Mouse (Mus musculus): ENCODE results near the gene Pacsin2. TPM values are rescaled to one million over a fixed set of nuclear protein-coding genes. Genes with fewer than 3 reads are reported as not detected.

Gene Pacsin2
- polyA plus RNA-seq, 1 experiment from 2014 or later: 36.3 TPM

- Histone ChIP-seq H3K4me3 (ENCODE audit: low read depth, low read length) (no peak overlapping the region), H3K27ac (ENCODE audit: low read depth, low read length) (no peak overlapping the region), H3K9me3 (ENCODE audit: control insufficient read depth, low read length) (no peaks in the 10 kb centered on the region), H3K9ac (ENCODE audit: low read length) (no peak overlapping the region), H3K36me3 (ENCODE audit: control insufficient read depth, insufficient read depth, low read length) (no peaks in the 10 kb centered on the region), H3K27me3 (ENCODE audit: control insufficient read depth, insufficient read depth, low read length) (no peaks in the 10 kb centered on the region), H3K4me2 (no peak overlapping the region), H3K4me1 (ENCODE audit: control insufficient read depth, insufficient read depth, low read length) (no peaks in the 10 kb centered on the region)
- no peak for ATAC-seq (ENCODE audit: low FRiP score)
- DNase-seq (ENCODE audit: low spot score, missing footprints): no peak
- 85% methylated on average over 5 of the region's 5 CpGs for WGBS
These were observed 40.6 kb downstream of the Pacsin2 start for GRCm38 (mm10) chr15:83423589-83424384.

DNA sequence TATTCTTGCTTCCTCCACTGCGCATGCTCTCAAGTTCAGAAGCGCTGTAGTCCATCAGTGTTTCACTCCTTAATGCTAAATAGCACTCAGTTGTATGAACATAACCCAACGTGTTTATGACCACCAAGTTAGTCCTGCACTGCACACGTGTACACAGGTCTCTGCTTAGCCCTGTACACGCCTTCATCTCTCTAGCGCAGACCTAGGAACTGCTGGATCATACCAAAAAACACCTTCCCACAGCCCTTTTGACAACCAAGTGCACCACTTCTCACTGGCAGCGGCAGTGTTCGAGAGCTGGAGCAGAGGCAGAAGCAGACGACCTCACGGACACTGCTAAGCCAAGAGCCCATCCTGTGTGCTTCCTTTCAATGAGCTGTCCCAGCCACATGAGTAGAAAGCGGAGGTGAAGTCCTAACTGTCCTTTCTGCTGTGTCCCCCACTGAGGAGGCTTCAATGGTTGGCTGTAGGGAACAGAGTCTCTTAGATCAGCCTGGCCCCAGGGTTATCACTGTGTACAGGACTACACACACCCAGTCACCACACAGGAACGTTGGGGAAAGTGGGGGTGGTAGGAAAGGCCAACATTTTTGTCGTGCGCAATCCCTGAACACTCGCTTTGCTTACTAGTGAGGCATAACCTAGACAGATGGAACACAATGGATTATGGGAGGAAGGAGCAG, 42.0 kb downstream of the Pacsin2 start:
- no peaks in the 10 kb centered on the region for H3K36me3 ChIP-seq (ENCODE audit: control insufficient read depth, insufficient read depth, low read length)
- no peak overlapping the region for H3K4me3 ChIP-seq (ENCODE audit: low read depth, low read length)
- H3K4me2 ChIP-seq: no peak overlapping the region
- no peak for DNase-seq (ENCODE audit: low spot score, missing footprints)
- H3K9me3 ChIP-seq (ENCODE audit: control insufficient read depth, low read length): no peaks in the 10 kb centered on the region
- no peaks in the 10 kb centered on the region for H3K4me1 ChIP-seq (ENCODE audit: control insufficient read depth, insufficient read depth, low read length)
- no peak overlapping the region for H3K27ac ChIP-seq (ENCODE audit: low read depth, low read length)
- H3K9ac ChIP-seq (ENCODE audit: low read length): no peak overlapping the region
- no peak for ATAC-seq (ENCODE audit: low FRiP score)
- 91% methylated on average over 15 of the region's 15 CpGs for WGBS
- H3K27me3 ChIP-seq (ENCODE audit: control insufficient read depth, insufficient read depth, low read length): no peaks in the 10 kb centered on the region

GRCm38 (mm10) chr15:83419562-83419961, 44.8 kb downstream of the Pacsin2 start:
- Histone ChIP-seq H3K36me3 (ENCODE audit: control insufficient read depth, insufficient read depth, low read length) (no peaks in the 10 kb centered on the region), H3K27ac (ENCODE audit: low read depth, low read length) (no peak overlapping the region), H3K27me3 (ENCODE audit: control insufficient read depth, insufficient read depth, low read length) (no peaks in the 10 kb centered on the region), H3K4me3 (ENCODE audit: low read depth, low read length) (no peak overlapping the region), H3K9me3 (ENCODE audit: control insufficient read depth, low read length) (no peaks in the 10 kb centered on the region), H3K9ac (ENCODE audit: low read length) (no peak overlapping the region), H3K4me2 (no peak overlapping the region), H3K4me1 (ENCODE audit: control insufficient read depth, insufficient read depth, low read length) (no peaks in the 10 kb centered on the region)
- ATAC-seq (ENCODE audit: low FRiP score): no peak
- DNase-seq (ENCODE audit: low spot score, missing footprints): no peak
- 73% methylated on average over 2 of the region's 2 CpGs for WGBS

GRCm38 (mm10) chr15:83418685-83419084, 45.7 kb downstream of the Pacsin2 start:
- Histone ChIP-seq H3K9ac (ENCODE audit: low read length) (no peak overlapping the region), H3K4me1 (ENCODE audit: control insufficient read depth, insufficient read depth, low read length) (no peaks in the 10 kb centered on the region), H3K27me3 (ENCODE audit: control insufficient read depth, insufficient read depth, low read length) (no peaks in the 10 kb centered on the region), H3K4me2 (no peak overlapping the region), H3K4me3 (ENCODE audit: low read depth, low read length) (no peak overlapping the region), H3K36me3 (ENCODE audit: control insufficient read depth, insufficient read depth, low read length) (no peaks in the 10 kb centered on the region), H3K9me3 (ENCODE audit: control insufficient read depth, low read length) (no peaks in the 10 kb centered on the region), H3K27ac (ENCODE audit: low read depth, low read length) (no peak overlapping the region)
- no peak for ATAC-seq (ENCODE audit: low FRiP score)
- no peak for DNase-seq (ENCODE audit: low spot score, missing footprints)

- H3K4me3 ChIP-seq (ENCODE audit: low read depth, low read length): no peak overlapping the region
- H3K4me2 ChIP-seq: no peak overlapping the region
- ATAC-seq (ENCODE audit: low FRiP score): no peak
- DNase-seq (ENCODE audit: low spot score, missing footprints): no peak
- WGBS: 91% methylated on average over 6 of the region's 6 CpGs
- no peak overlapping the region for H3K27ac ChIP-seq (ENCODE audit: low read depth, low read length)
- H3K36me3 ChIP-seq (ENCODE audit: control insufficient read depth, insufficient read depth, low read length): no peaks in the 10 kb centered on the region
- H3K27me3 ChIP-seq (ENCODE audit: control insufficient read depth, insufficient read depth, low read length): no peaks in the 10 kb centered on the region
- H3K4me1 ChIP-seq (ENCODE audit: control insufficient read depth, insufficient read depth, low read length): no peaks in the 10 kb centered on the region
- no peak overlapping the region for H3K9ac ChIP-seq (ENCODE audit: low read length)
- no peaks in the 10 kb centered on the region for H3K9me3 ChIP-seq (ENCODE audit: control insufficient read depth, low read length)
These were observed 46.5 kb downstream of the Pacsin2 start for GRCm38 (mm10) chr15:83417916-83418315.

GRCm38 (mm10) chr15:83417407-83417806, 47.0 kb downstream of the Pacsin2 start:
- Histone ChIP-seq H3K27me3 (ENCODE audit: control insufficient read depth, insufficient read depth, low read length) (no peaks in the 10 kb centered on the region), H3K4me1 (ENCODE audit: control insufficient read depth, insufficient read depth, low read length) (no peaks in the 10 kb centered on the region), H3K27ac (ENCODE audit: low read depth, low read length) (no peak overlapping the region), H3K9me3 (ENCODE audit: control insufficient read depth, low read length) (no peaks in the 10 kb centered on the region), H3K9ac (ENCODE audit: low read length) (no peak overlapping the region), H3K36me3 (ENCODE audit: control insufficient read depth, insufficient read depth, low read length) (no peaks in the 10 kb centered on the region), H3K4me2 (no peak overlapping the region), H3K4me3 (ENCODE audit: low read depth, low read length) (no peak overlapping the region)
- no peak for DNase-seq (ENCODE audit: low spot score, missing footprints)
- 78% methylated on average over 7 of the region's 7 CpGs for WGBS
- no peak for ATAC-seq (ENCODE audit: low FRiP score)

- no peaks in the 10 kb centered on the region for H3K27me3 ChIP-seq (ENCODE audit: control insufficient read depth, insufficient read depth, low read length)
- 87% methylated on average over 6 of the region's 6 CpGs for WGBS
- H3K9me3 ChIP-seq (ENCODE audit: control insufficient read depth, low read length): no peaks in the 10 kb centered on the region
- no peak overlapping the region for H3K27ac ChIP-seq (ENCODE audit: low read depth, low read length)
- no peaks in the 10 kb centered on the region for H3K4me1 ChIP-seq (ENCODE audit: control insufficient read depth, insufficient read depth, low read length)
- H3K4me3 ChIP-seq (ENCODE audit: low read depth, low read length): no peak overlapping the region
- DNase-seq (ENCODE audit: low spot score, missing footprints): no peak
- no peak overlapping the region for H3K4me2 ChIP-seq
- ATAC-seq (ENCODE audit: low FRiP score): no peak
- H3K36me3 ChIP-seq (ENCODE audit: control insufficient read depth, insufficient read depth, low read length): no peaks in the 10 kb centered on the region
- no peak overlapping the region for H3K9ac ChIP-seq (ENCODE audit: low read length)
These were observed 49.0 kb downstream of the Pacsin2 start for GRCm38 (mm10) chr15:83415391-83415790.

DNA sequence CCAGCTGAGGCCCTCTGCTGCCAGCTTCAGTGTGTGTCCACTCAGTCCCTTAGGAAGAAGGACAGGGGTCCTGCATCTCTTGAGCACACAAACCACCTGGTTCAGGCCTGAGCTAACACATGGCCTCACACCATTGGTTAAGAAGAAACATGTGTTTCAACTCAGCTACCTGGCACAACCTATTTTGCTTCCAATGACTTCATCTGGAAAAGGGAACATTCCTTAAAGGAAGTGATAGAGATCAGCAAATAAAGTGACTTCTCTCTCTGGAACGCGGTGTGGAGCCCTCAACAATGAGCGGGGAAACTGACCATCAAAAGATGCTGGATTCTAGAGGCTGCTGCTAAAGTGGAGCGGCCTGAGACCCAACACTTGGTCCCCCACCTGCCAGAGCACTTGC, 52.8 kb downstream of the Pacsin2 start:
- Histone ChIP-seq H3K27me3 (ENCODE audit: control insufficient read depth, insufficient read depth, low read length) (no peaks in the 10 kb centered on the region), H3K4me2 (no peak overlapping the region), H3K9me3 (ENCODE audit: control insufficient read depth, low read length) (no peaks in the 10 kb centered on the region), H3K27ac (ENCODE audit: low read depth, low read length) (no peak overlapping the region), H3K4me1 (ENCODE audit: control insufficient read depth, insufficient read depth, low read length) (no peaks in the 10 kb centered on the region; the same call in 1 of the 2 replicates), H3K9ac (ENCODE audit: low read length) (no peak overlapping the region), H3K4me3 (ENCODE audit: low read depth, low read length) (no peak overlapping the region), H3K36me3 (ENCODE audit: control insufficient read depth, insufficient read depth, low read length) (no peaks in the 10 kb centered on the region)
- WGBS: 92% methylated on average over 4 of the region's 4 CpGs
- DNase-seq (ENCODE audit: low spot score, missing footprints) (no peak), ATAC-seq (ENCODE audit: low FRiP score) (no peak)

GRCm38 (mm10) chr15:83410735-83411134, 53.7 kb downstream of the Pacsin2 start:
- Histone ChIP-seq H3K9ac (ENCODE audit: low read length) (no peak overlapping the region), H3K4me3 (ENCODE audit: low read depth, low read length) (no peak overlapping the region), H3K4me2 (no peak overlapping the region), H3K27ac (ENCODE audit: low read depth, low read length) (no peak overlapping the region), H3K27me3 (ENCODE audit: control insufficient read depth, insufficient read depth, low read length) (no peaks in the 10 kb centered on the region), H3K36me3 (ENCODE audit: control insufficient read depth, insufficient read depth, low read length) (no peaks in the 10 kb centered on the region), H3K9me3 (ENCODE audit: control insufficient read depth, low read length) (no peaks in the 10 kb centered on the region), H3K4me1 (ENCODE audit: control insufficient read depth, insufficient read depth, low read length) (no peaks in the 10 kb centered on the region; the same call in 1 of the 2 replicates)
- DNase-seq (ENCODE audit: low spot score, missing footprints) (no peak), ATAC-seq (ENCODE audit: low FRiP score) (no peak)
- WGBS: 86% methylated on average over 4 of the region's 4 CpGs

All from midbrain, embryonic 11.5 days (tissue).